Mouse (Mus musculus) MEL (cell line): ENCODE results near the gene Igsf21. TPM values are rescaled to one million over a fixed set of nuclear protein-coding genes. Genes with fewer than 3 reads are reported as not detected.

Source experiments
- DNase-seq: peaks from one replicate; pipeline ENCODE4 v3.0.0; 2011; ENCODE audit warnings: low read depth, low spot score
- H3K27ac ChIP-seq: 2 replicates; pipeline ENCODE4 v1.5.1; 2012; ENCODE audit warnings: low read depth, mild to moderate bottlenecking, control low read depth, low read length, moderate library complexity; ENCODE audit not compliant: control insufficient read depth
- H3K27me3 ChIP-seq, 2 experiments: fragments of 150-350 bp in 1 of 2; sonication (generic) in 1 of 2; 2 replicates each; pipeline ENCODE4 v1.6.1; 2012; ENCODE audit warnings: low read length in 2 of 2, mild to moderate bottlenecking in 2 of 2, improper control_type of control experiment in 1 of 2, moderate library complexity in 1 of 2; ENCODE audit not compliant: insufficient read depth in 2 of 2, control insufficient read depth in 1 of 2
- H3K36me3 ChIP-seq, 2 experiments: 2 replicates each; pipeline ENCODE4 v1.6.1; 2012 to 2014; ENCODE audit warnings: low read length in 2 of 2, improper control_type of control experiment in 1 of 2, inconsistent platforms in 1 of 2, mild to moderate bottlenecking in 1 of 2; ENCODE audit not compliant: insufficient read depth in 2 of 2, control insufficient read depth in 1 of 2
- H3K4me1 ChIP-seq, 2 experiments: fragments of 150-350 bp in 1 of 2; sonication (generic) in 1 of 2; 2 replicates each; pipeline ENCODE4 v1.6.1; 2012; ENCODE audit warnings: low read length in 2 of 2, improper control_type of control experiment in 1 of 2, mild to moderate bottlenecking in 1 of 2; ENCODE audit not compliant: insufficient read depth in 2 of 2, control insufficient read depth in 1 of 2
- H3K4me3 ChIP-seq, 2 experiments: fragments of 150-350 bp in 1 of 2; sonication (generic) in 1 of 2; 2 replicates each; pipeline ENCODE4 v1.5.1; 2012; ENCODE audit warnings: low read depth in 2 of 2, low read length in 2 of 2, mild to moderate bottlenecking in 2 of 2, moderate library complexity in 2 of 2, control low read depth in 1 of 2, improper control_type of control experiment in 1 of 2; ENCODE audit not compliant: control insufficient read depth in 1 of 2, insufficient read depth in 1 of 2
- H3K79me2 ChIP-seq: 2 replicates; pipeline ENCODE4 v1.6.1; 2012; ENCODE audit warnings: mild to moderate bottlenecking, low read length, moderate library complexity; ENCODE audit not compliant: control insufficient read depth, poor library complexity, insufficient read depth
- H3K9ac ChIP-seq: 2 replicates; pipeline ENCODE4 v1.6.1; 2012; ENCODE audit warnings: low read depth, mild to moderate bottlenecking, control low read depth, low read length, moderate library complexity; ENCODE audit not compliant: control insufficient read depth, poor library complexity, severe bottlenecking
- H3K9me3 ChIP-seq: fragments of 150-350 bp; sonication (generic); replicated peaks from 2 replicates; pipeline ENCODE4 v1.6.1; 2012; ENCODE audit warnings: mild to moderate bottlenecking, low read length, improper control_type of control experiment, moderate library complexity; ENCODE audit not compliant: insufficient read depth
- BHLHE40 ChIP-seq: IDR thresholded peaks from 2 replicates; pipeline ENCODE4 v1.6.1; 2012; ENCODE audit warnings: low read depth, mild to moderate bottlenecking, inconsistent platforms, low read length, improper control_type of control experiment, borderline replicate concordance
- CHD1 ChIP-seq: IDR thresholded peaks from 2 replicates; pipeline ENCODE4 v1.6.1; 2012; ENCODE audit warnings: low read depth, mild to moderate bottlenecking, inconsistent platforms, low read length, improper control_type of control experiment
- CHD2 ChIP-seq: IDR thresholded peaks from 2 replicates; pipeline ENCODE4 v1.6.1; 2011; ENCODE audit warnings: low read length, improper control_type of control experiment
- ELF1 ChIP-seq: IDR thresholded peaks from 2 replicates; pipeline ENCODE4 v1.6.1; 2014; ENCODE audit warnings: low read depth, mild to moderate bottlenecking, inconsistent platforms, low read length, improper control_type of control experiment, moderate library complexity
- ETS1 ChIP-seq: IDR thresholded peaks from 2 replicates; pipeline ENCODE4 v1.6.1; 2012; ENCODE audit warnings: low read depth, mild to moderate bottlenecking, inconsistent platforms, low read length, improper control_type of control experiment, moderate library complexity
- GABPA ChIP-seq: IDR thresholded peaks from 2 replicates; pipeline ENCODE4 v1.6.1; 2012; ENCODE audit warnings: low read depth, mild to moderate bottlenecking, inconsistent platforms, low read length, improper control_type of control experiment, moderate library complexity
- GATA1 ChIP-seq: IDR thresholded peaks from 2 replicates; pipeline ENCODE4 v1.6.1; 2011; ENCODE audit warnings: low read depth, low read length, improper control_type of control experiment
- HCFC1 ChIP-seq: IDR thresholded peaks from 2 replicates; pipeline ENCODE4 v1.6.1; 2012; ENCODE audit warnings: low read depth, mild to moderate bottlenecking, inconsistent platforms, low read length, improper control_type of control experiment, moderate library complexity
- KAT2A ChIP-seq: conservative IDR thresholded peaks from 2 replicates; pipeline ENCODE4 v1.6.1; 2012; ENCODE audit warnings: low read depth, low read length, improper control_type of control experiment, inconsistent platforms
- MAFK ChIP-seq: IDR thresholded peaks from 2 replicates; pipeline ENCODE4 v1.6.1; 2011; ENCODE audit warnings: low read depth, mild to moderate bottlenecking, low read length, improper control_type of control experiment, borderline replicate concordance
- MAX ChIP-seq: IDR thresholded peaks from 2 replicates; pipeline ENCODE4 v1.6.1; 2011; ENCODE audit warnings: low read length, improper control_type of control experiment
- MAZ ChIP-seq: IDR thresholded peaks from 2 replicates; pipeline ENCODE4 v1.6.1; 2012; ENCODE audit warnings: low read depth, mild to moderate bottlenecking, inconsistent platforms, low read length, improper control_type of control experiment
- MYB ChIP-seq: IDR thresholded peaks from 2 replicates; pipeline ENCODE4 v1.6.1; 2011; ENCODE audit warnings: mild to moderate bottlenecking, low read depth, low read length, improper control_type of control experiment
- NELFE ChIP-seq: IDR thresholded peaks from 2 replicates; pipeline ENCODE4 v1.6.1; 2011; ENCODE audit warnings: low read depth, low read length, improper control_type of control experiment
- NRF1 ChIP-seq: IDR thresholded peaks from 2 replicates; pipeline ENCODE4 v1.6.1; 2014; ENCODE audit warnings: low read depth, mild to moderate bottlenecking, inconsistent platforms, low read length, improper control_type of control experiment, moderate library complexity; ENCODE audit not compliant: poor library complexity, insufficient read depth, severe bottlenecking
- POLR2AphosphoS2 ChIP-seq: IDR thresholded peaks from 2 replicates; pipeline ENCODE4 v1.6.1; 2011; ENCODE audit warnings: low read length, improper control_type of control experiment
- RCOR1 ChIP-seq: IDR thresholded peaks from 2 replicates; pipeline ENCODE4 v1.6.1; 2012; ENCODE audit warnings: low read depth, mild to moderate bottlenecking, inconsistent platforms, low read length, improper control_type of control experiment
- SMC3 ChIP-seq: IDR thresholded peaks from 2 replicates; pipeline ENCODE4 v1.6.1; 2011; ENCODE audit warnings: low read depth, low read length, improper control_type of control experiment
- TAL1 ChIP-seq: IDR thresholded peaks from 2 replicates; pipeline ENCODE4 v1.6.1; 2012; ENCODE audit warnings: mild to moderate bottlenecking, inconsistent platforms, low read length, moderate library complexity, mixed read lengths
- TBP ChIP-seq: IDR thresholded peaks from 2 replicates; pipeline ENCODE4 v1.8.0; 2011; ENCODE audit warnings: low read depth, low read length, improper control_type of control experiment
- USF1 ChIP-seq: IDR thresholded peaks from 2 replicates; pipeline ENCODE4 v1.6.1; 2014; ENCODE audit warnings: low read depth, mild to moderate bottlenecking, inconsistent platforms, low read length, improper control_type of control experiment, moderate library complexity
- ZMIZ1 ChIP-seq: IDR thresholded peaks from 2 replicates; pipeline ENCODE4 v1.6.1; 2012; ENCODE audit warnings: low read depth, mild to moderate bottlenecking, inconsistent platforms, low read length, improper control_type of control experiment, moderate library complexity
- ZNF384 ChIP-seq: IDR thresholded peaks from 2 replicates; pipeline ENCODE4 v1.6.1; 2012; ENCODE audit warnings: low read depth, mild to moderate bottlenecking, inconsistent platforms, low read length, improper control_type of control experiment
- polyA plus RNA-seq, 2 experiments: library from polyadenylated mRNA; stranded (reverse) in 1 of 2; unstranded in 1 of 2; fragments of >175 nt in 1 of 2; fragments of >200 nt in 1 of 2; gene quantifications; 2 replicates each; pipeline versions ENCODE4 v1.2.1 to v1.2.4; 2012; ENCODE audit warnings: low replicate concordance in 2 of 2, low read depth in 1 of 2; ENCODE audit not compliant: insufficient read length in 2 of 2, insufficient read depth in 1 of 2, missing spikeins in 1 of 2
- total RNA-seq: library from RNA; depleted of rRNA; stranded (reverse); fragments of 300-350 nt; gene quantifications from 2 replicates; pipeline ENCODE4 v1.2.3, GENCODE M21; 2012

Gene Igsf21
- total and polyA plus RNA-seq, 3 experiments = not detected

DNA sequence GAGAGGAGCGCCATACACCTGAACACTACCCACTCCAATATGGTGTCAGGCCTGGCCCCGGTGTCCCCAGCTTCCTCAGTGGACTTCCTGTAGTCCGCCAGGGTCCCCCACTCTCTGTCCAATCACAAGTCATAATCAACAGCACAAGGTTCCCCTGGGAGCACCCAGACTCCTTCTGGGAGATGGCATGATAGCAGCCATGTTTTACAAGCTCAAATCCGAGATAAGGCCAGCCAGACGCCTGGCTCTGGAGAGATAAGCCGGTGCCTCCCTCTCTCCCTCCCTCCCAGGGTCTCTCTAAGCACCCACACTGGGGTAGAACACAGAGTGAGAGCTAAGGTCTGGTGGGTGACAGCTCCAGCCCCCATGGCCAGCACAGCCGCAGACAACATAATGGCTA, 58.0 kb downstream of the Igsf21 start:
- H3K36me3 ChIP-seq = no peaks in the 10 kb centered on the region
- TF ChIP-seq BHLHE40 (no peak), TAL1 (no peak), HCFC1 (no peak), USF1 (no peak), MYB (no peak), ZNF384 (no peak), GABPA (no peak), ELF1 (no peak), TBP (no peak), NRF1 (no peak), SMC3 (no peak)
- H3K9ac ChIP-seq = no peak overlapping the region
- H3K4me3 ChIP-seq = no peak overlapping the region
- no peaks in the 10 kb centered on the region for H3K9me3 ChIP-seq
- no peaks in the 10 kb centered on the region for H3K79me2 ChIP-seq
- no peak for DNase-seq
- no peak overlapping the region for H3K27ac ChIP-seq
- H3K27me3 ChIP-seq = no peaks in the 10 kb centered on the region
- no peaks in the 10 kb centered on the region for H3K4me1 ChIP-seq

GRCm38 (mm10) chr4:140187404-140188145, 59.0 kb downstream of the Igsf21 start:
- TF ChIP-seq ETS1 (no peak), MAX (no peak), GATA1 (no peak), TBP (no peak), TAL1 (no peak), KAT2A (no peak), CHD2 (no peak), ELF1 (no peak), NELFE (no peak), MAZ (no peak), CHD1 (no peak), BHLHE40 (no peak), POLR2AphosphoS2 (no peak), MYB (no peak), ZMIZ1 (no peak), MAFK (no peak), RCOR1 (no peak)
- Histone ChIP-seq H3K9ac (no peak overlapping the region), H3K27me3 (no peaks in the 10 kb centered on the region), H3K9me3 (no peaks in the 10 kb centered on the region), H3K4me1 (no peaks in the 10 kb centered on the region), H3K27ac (no peak overlapping the region), H3K4me3 (no peak overlapping the region), H3K79me2 (no peaks in the 10 kb centered on the region), H3K36me3 (no peaks in the 10 kb centered on the region)
- no peak for DNase-seq
